Mouse (Mus musculus): ENCODE data around the gene Fitm2. TPM values are rescaled to one million over a fixed set of nuclear protein-coding genes. Genes with fewer than 3 reads are reported as not detected.

The Fitm2 gene
- total RNA-seq (2023): 3.3 to 4.3 TPM (median 3.7 TPM) in 4 replicates

DNA sequence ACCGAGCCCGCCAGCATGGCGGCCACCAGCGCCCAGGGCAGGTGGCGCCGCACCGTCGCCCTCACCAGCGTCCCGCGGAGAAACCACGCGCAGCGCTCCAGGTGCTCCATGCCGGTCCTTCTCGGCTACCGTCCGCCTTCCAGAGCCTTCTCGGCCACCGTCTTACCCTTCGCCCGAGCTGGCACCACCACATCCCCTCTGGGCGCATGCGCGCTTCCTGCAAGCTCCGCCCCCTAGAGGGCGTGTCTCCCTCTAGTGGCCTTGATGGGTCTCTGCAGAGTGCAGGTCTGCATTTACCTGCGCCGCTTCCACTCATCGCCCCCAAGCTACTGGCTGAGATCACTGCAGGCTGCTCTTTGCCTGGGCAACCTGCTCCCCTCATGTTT is at the start of gene Fitm2:
TSS of gene Fitm2 (minus strand) at position 164 of the 386 bp plus-strand sequence.

GRCm38 (mm10) chr2:163506300-163507004 is 34.0 kb upstream of the Fitm2 start, which contains the start of gene Hnf4a:
Hnf4a (plus strand) TSS chr2:163506808.

GRCm38 (mm10) chr2:163492018-163492417 is 19.6 kb upstream of the Fitm2 start, which contains the start of gene R3hdml:
R3hdml (plus strand) TSS chr2:163492318.

GRCm38 (mm10) chr2:163438246-163438618 is 34.2 kb downstream of the Fitm2 start, which contains the start of gene Gdap1l1:
Gdap1l1 (plus strand) TSS chr2:163438476.

GRCm38 (mm10) chr2:163424597-163424996 is 47.8 kb downstream of the Fitm2 start, which contains the start of gene Oser1:
Oser1 (minus strand) TSS chr2:163424697.

Other genes starting within 250 kb of the Fitm2 start
- 0.18 TPM in 1 of 4 replicates, not detected in the others for gene Jph2, start 74.6 kb downstream of the Fitm2 start, total RNA-seq (2023)
- gene Oser1, start 47.9 kb downstream of the Fitm2 start, total RNA-seq (2023): 152 to 161 TPM (median 155 TPM) in 4 replicates
- gene Gdap1l1, start 34.2 kb downstream of the Fitm2 start, total RNA-seq (2023): not detected in 4 replicates
- not detected in 4 replicates for gene R3hdml, start 19.7 kb upstream of the Fitm2 start, total RNA-seq (2023)
- not detected in 4 replicates for gene Hnf4a, start 34.2 kb upstream of the Fitm2 start, total RNA-seq (2023)
- gene Ttpal, start 129.7 kb upstream of the Fitm2 start, total RNA-seq (2023): 227 to 245 TPM (median 234 TPM) in 4 replicates
- 1,350 to 1,399 TPM (median 1,388 TPM) in 4 replicates for gene Serinc3, start 172.5 kb upstream of the Fitm2 start, total RNA-seq (2023)
- 220 to 254 TPM (median 233 TPM) in 4 replicates for gene Pkig, start 185.8 kb upstream of the Fitm2 start, total RNA-seq (2023)